Mouse (Mus musculus): ENCODE measurements around the gene Klhdc4. TPM values are rescaled to one million over a fixed set of nuclear protein-coding genes. Genes with fewer than 3 reads are reported as not detected.

Gene Klhdc4
- polyA plus RNA-seq, 1 experiment from 2014 or later, result 43.7 TPM

GRCm38 (mm10) chr8:121811502-121811901 lies 17.9 kb downstream of the Klhdc4 start:
- WGBS, result 86% methylated on average over 3 of the region's 3 CpGs
- H3K9ac ChIP-seq (ENCODE audit: low read length), result no peak overlapping the region
- no peak for ATAC-seq (replicated peaks; ENCODE audit: low FRiP score, low TSS enrichment, low read depth)

GRCm38 (mm10) chr8:121809524-121810155 lies 19.7 kb downstream of the Klhdc4 start:
- Histone ChIP-seq H3K4me1 (replicated peaks; ENCODE audit: control insufficient read depth, insufficient read depth, low read length) (no peaks in the 10 kb centered on the region), H3K27ac (ENCODE audit: low read depth) (no peak overlapping the region), H3K27me3 (replicated peaks; ENCODE audit: control insufficient read depth, insufficient read depth, low read length) (no peaks in the 10 kb centered on the region), H3K9me3 (ENCODE audit: control insufficient read depth, low read length) (no peaks in the 10 kb centered on the region), H3K36me3 (ENCODE audit: control insufficient read depth, insufficient read depth, low read length) (peaks cover 51% of the 10 kb centered on the region), H3K4me3 (ENCODE audit: low read depth, low read length) (no peak overlapping the region), H3K4me2 (ENCODE audit: low read length) (no peak overlapping the region), H3K9ac (ENCODE audit: low read length) (no peak overlapping the region)
- DNase-seq (ENCODE audit: low spot score) (no peak), ATAC-seq (replicated peaks; ENCODE audit: low FRiP score, low TSS enrichment, low read depth) (no peak)
- WGBS, result 93% methylated on average over 11 of the region's 11 CpGs

More at GRCm38 (mm10) chr8:121811502-121811901, 17.9 kb downstream of the Klhdc4 start:
- Histone ChIP-seq H3K4me1 (replicated peaks; ENCODE audit: control insufficient read depth, insufficient read depth, low read length) (no peaks in the 10 kb centered on the region), H3K9me3 (ENCODE audit: control insufficient read depth, low read length) (no peaks in the 10 kb centered on the region), H3K4me3 (ENCODE audit: low read depth, low read length) (no peak overlapping the region), H3K27me3 (replicated peaks; ENCODE audit: control insufficient read depth, insufficient read depth, low read length) (no peaks in the 10 kb centered on the region), H3K27ac (ENCODE audit: low read depth) (no peak overlapping the region), H3K36me3 (ENCODE audit: control insufficient read depth, insufficient read depth, low read length) (peaks cover 38% of the 10 kb centered on the region), H3K4me2 (ENCODE audit: low read length) (no peak overlapping the region)
- DNase-seq (ENCODE audit: low spot score), result no peak

GRCm38 (mm10) chr8:121808032-121808431 lies 21.3 kb downstream of the Klhdc4 start:
- DNase-seq (ENCODE audit: low spot score) (no peak), ATAC-seq (replicated peaks; ENCODE audit: low FRiP score, low TSS enrichment, low read depth) (no peak)
- no peaks in the 10 kb centered on the region for H3K4me1 ChIP-seq (replicated peaks; ENCODE audit: control insufficient read depth, insufficient read depth, low read length)
- H3K9me3 ChIP-seq (ENCODE audit: control insufficient read depth, low read length), result no peaks in the 10 kb centered on the region
- H3K36me3 ChIP-seq (ENCODE audit: control insufficient read depth, insufficient read depth, low read length), result peaks cover 48% of the 10 kb centered on the region
- H3K27ac ChIP-seq (ENCODE audit: low read depth), result no peak overlapping the region
- no peak overlapping the region for H3K4me2 ChIP-seq (ENCODE audit: low read length)
- WGBS, result 73% methylated on average over 11 of the region's 11 CpGs
- no peak overlapping the region for H3K9ac ChIP-seq (ENCODE audit: low read length)
- no peak overlapping the region for H3K4me3 ChIP-seq (ENCODE audit: low read depth, low read length)
- H3K27me3 ChIP-seq (replicated peaks; ENCODE audit: control insufficient read depth, insufficient read depth, low read length), result no peaks in the 10 kb centered on the region

- H3K9ac ChIP-seq (ENCODE audit: low read length), result no peak overlapping the region
- no peaks in the 10 kb centered on the region for H3K9me3 ChIP-seq (ENCODE audit: control insufficient read depth, low read length)
- 90% methylated on average over 13 of the region's 13 CpGs for WGBS
- no peak for DNase-seq (ENCODE audit: low spot score)
- no peak overlapping the region for H3K4me3 ChIP-seq (ENCODE audit: low read depth, low read length)
- no peaks in the 10 kb centered on the region for H3K4me1 ChIP-seq (replicated peaks; ENCODE audit: control insufficient read depth, insufficient read depth, low read length)
- no peak overlapping the region for H3K27ac ChIP-seq (ENCODE audit: low read depth)
- no peak for ATAC-seq (replicated peaks; ENCODE audit: low FRiP score, low TSS enrichment, low read depth)
- peaks cover 39% of the 10 kb centered on the region for H3K36me3 ChIP-seq (ENCODE audit: control insufficient read depth, insufficient read depth, low read length)
- H3K4me2 ChIP-seq (ENCODE audit: low read length), result no peak overlapping the region
- H3K27me3 ChIP-seq (replicated peaks; ENCODE audit: control insufficient read depth, insufficient read depth, low read length), result no peaks in the 10 kb centered on the region
These were observed 23.2 kb downstream of the Klhdc4 start for GRCm38 (mm10) chr8:121806126-121806525.

GRCm38 (mm10) chr8:121804829-121805228 lies 24.5 kb downstream of the Klhdc4 start:
- ATAC-seq (replicated peaks; ENCODE audit: low FRiP score, low TSS enrichment, low read depth) (no peak), DNase-seq (ENCODE audit: low spot score) (no peak)
- Histone ChIP-seq H3K4me1 (replicated peaks; ENCODE audit: control insufficient read depth, insufficient read depth, low read length) (no peaks in the 10 kb centered on the region), H3K27ac (ENCODE audit: low read depth) (no peak overlapping the region), H3K27me3 (replicated peaks; ENCODE audit: control insufficient read depth, insufficient read depth, low read length) (no peaks in the 10 kb centered on the region), H3K4me2 (ENCODE audit: low read length) (no peak overlapping the region), H3K9me3 (ENCODE audit: control insufficient read depth, low read length) (no peaks in the 10 kb centered on the region), H3K36me3 (ENCODE audit: control insufficient read depth, insufficient read depth, low read length) (peaks cover 44% of the 10 kb centered on the region), H3K4me3 (ENCODE audit: low read depth, low read length) (no peak overlapping the region), H3K9ac (ENCODE audit: low read length) (no peak overlapping the region)
- 95% methylated on average over 5 of the region's 5 CpGs for WGBS

GRCm38 (mm10) chr8:121798401-121798800 lies 31.0 kb downstream of the Klhdc4 start:
- Histone ChIP-seq H3K9ac (ENCODE audit: low read length) (no peak overlapping the region), H3K9me3 (ENCODE audit: control insufficient read depth, low read length) (no peaks in the 10 kb centered on the region), H3K4me2 (ENCODE audit: low read length) (no peak overlapping the region), H3K4me1 (replicated peaks; ENCODE audit: control insufficient read depth, insufficient read depth, low read length) (no peaks in the 10 kb centered on the region), H3K36me3 (ENCODE audit: control insufficient read depth, insufficient read depth, low read length) (peaks cover 61% of the 10 kb centered on the region), H3K4me3 (ENCODE audit: low read depth, low read length) (no peak overlapping the region), H3K27ac (ENCODE audit: low read depth) (no peak overlapping the region), H3K27me3 (replicated peaks; ENCODE audit: control insufficient read depth, insufficient read depth, low read length) (no peaks in the 10 kb centered on the region)
- DNase-seq (ENCODE audit: low spot score), result no peak
- no peak for ATAC-seq (replicated peaks; ENCODE audit: low FRiP score, low TSS enrichment, low read depth)
- WGBS, result 82% methylated on average over 6 of the region's 6 CpGs

GRCm38 (mm10) chr8:121796406-121796805 lies 33.0 kb downstream of the Klhdc4 start:
- no peak overlapping the region for H3K4me2 ChIP-seq (ENCODE audit: low read length)

GRCm38 (mm10) chr8:121795461-121795860 lies 33.9 kb downstream of the Klhdc4 start:
- no peaks in the 10 kb centered on the region; the same call in 1 of the 2 replicates for H3K4me1 ChIP-seq (replicated peaks; ENCODE audit: control insufficient read depth, insufficient read depth, low read length)
- H3K4me2 ChIP-seq (ENCODE audit: low read length), result no peak overlapping the region
- H3K9me3 ChIP-seq (ENCODE audit: control insufficient read depth, low read length), result no peaks in the 10 kb centered on the region
- H3K4me3 ChIP-seq (ENCODE audit: low read depth, low read length), result no peak overlapping the region
- ATAC-seq (replicated peaks; ENCODE audit: low FRiP score, low TSS enrichment, low read depth) (no peak), DNase-seq (ENCODE audit: low spot score) (no peak)
- WGBS, result 88% methylated on average over 8 of the region's 8 CpGs
- H3K36me3 ChIP-seq (ENCODE audit: control insufficient read depth, insufficient read depth, low read length), result peaks cover 48% of the 10 kb centered on the region
- no peaks in the 10 kb centered on the region for H3K27me3 ChIP-seq (replicated peaks; ENCODE audit: control insufficient read depth, insufficient read depth, low read length)
- H3K9ac ChIP-seq (ENCODE audit: low read length), result no peak overlapping the region
- H3K27ac ChIP-seq (ENCODE audit: low read depth), result no peak overlapping the region

More at GRCm38 (mm10) chr8:121796406-121796805, 33.0 kb downstream of the Klhdc4 start:
- Histone ChIP-seq H3K9ac (ENCODE audit: low read length) (no peak overlapping the region), H3K4me3 (ENCODE audit: low read depth, low read length) (no peak overlapping the region), H3K36me3 (ENCODE audit: control insufficient read depth, insufficient read depth, low read length) (peaks cover 58% of the 10 kb centered on the region), H3K27ac (ENCODE audit: low read depth) (no peak overlapping the region), H3K27me3 (replicated peaks; ENCODE audit: control insufficient read depth, insufficient read depth, low read length) (no peaks in the 10 kb centered on the region), H3K9me3 (ENCODE audit: control insufficient read depth, low read length) (no peaks in the 10 kb centered on the region), H3K4me1 (replicated peaks; ENCODE audit: control insufficient read depth, insufficient read depth, low read length) (no peaks in the 10 kb centered on the region; the same call in 1 of the 2 replicates)
- WGBS, result 93% methylated on average over 11 of the region's 11 CpGs
- DNase-seq (ENCODE audit: low spot score), result no peak
- no peak for ATAC-seq (replicated peaks; ENCODE audit: low FRiP score, low TSS enrichment, low read depth)

- DNase-seq (ENCODE audit: low spot score) (no peak), ATAC-seq (replicated peaks; ENCODE audit: low FRiP score, low TSS enrichment, low read depth) (no peak)
- no peaks in the 10 kb centered on the region for H3K27me3 ChIP-seq (replicated peaks; ENCODE audit: control insufficient read depth, insufficient read depth, low read length)
- peaks cover 42% of the 10 kb centered on the region for H3K36me3 ChIP-seq (ENCODE audit: control insufficient read depth, insufficient read depth, low read length)
- H3K9ac ChIP-seq (ENCODE audit: low read length), result no peak overlapping the region
- H3K27ac ChIP-seq (ENCODE audit: low read depth), result no peak overlapping the region
- no peaks in the 10 kb centered on the region for H3K9me3 ChIP-seq (ENCODE audit: control insufficient read depth, low read length)
- no peak overlapping the region for H3K4me3 ChIP-seq (ENCODE audit: low read depth, low read length)
- no peak overlapping the region for H3K4me2 ChIP-seq (ENCODE audit: low read length)
- WGBS, result 49% methylated on average over 3 of the region's 3 CpGs
- no peaks in the 10 kb centered on the region; the same call in 1 of the 2 replicates for H3K4me1 ChIP-seq (replicated peaks; ENCODE audit: control insufficient read depth, insufficient read depth, low read length)
These were observed 35.2 kb downstream of the Klhdc4 start for GRCm38 (mm10) chr8:121794151-121794550.
